Mouse (Mus musculus) hindbrain, embryonic 10.5 days (tissue): ENCODE results near the gene Gm10570. TPM values are rescaled to one million over a fixed set of nuclear protein-coding genes. Genes with fewer than 3 reads are reported as not detected.

Source experiments
- DNase-seq: peaks from one replicate; pipeline ENCODE4 v3.0.0-alpha.2; 2017; ENCODE audit warnings: low spot score
- H3K27ac ChIP-seq: fragments of 300-500 bp; sonication (generic); 2 replicates; pipeline ENCODE4 v1.5.1; 2016; ENCODE audit warnings: mild to moderate bottlenecking, moderate library complexity
- H3K27me3 ChIP-seq: fragments of 300-500 bp; sonication (generic); 2 replicates; pipeline ENCODE4 v1.6.1; 2016; ENCODE audit warnings: mild to moderate bottlenecking; ENCODE audit not compliant: poor library complexity, insufficient read depth, severe bottlenecking
- H3K36me3 ChIP-seq: fragments of 300-500 bp; sonication (generic); 2 replicates; pipeline ENCODE4 v1.6.1; 2016; ENCODE audit warnings: mild to moderate bottlenecking, moderate library complexity
- H3K4me1 ChIP-seq: fragments of 300-500 bp; sonication (generic); replicated peaks from 2 replicates; pipeline ENCODE4 v1.6.1; 2016; ENCODE audit warnings: mild to moderate bottlenecking
- H3K4me3 ChIP-seq: fragments of 300-500 bp; sonication (generic); 2 replicates; pipeline ENCODE4 v1.5.1; 2016; ENCODE audit warnings: mild to moderate bottlenecking, moderate library complexity
- H3K9me3 ChIP-seq: fragments of 300-500 bp; sonication (generic); 2 replicates; pipeline ENCODE4 v1.6.1; 2016; ENCODE audit warnings: mild to moderate bottlenecking, moderate library complexity
- WGBS: fragments of 180-500 bp; shearing (Covaris S2); methylation state at CpG from one replicate; pipeline ENCODE4 v1.1.7; 2016; 5-methylcytosine and 5-hydroxymethylcytosine counted together
- polyA plus RNA-seq: library from polyadenylated mRNA; unstranded; fragments of >200 nt; fragmentation: Nextera tagmentation; extraction: Ambion mirVana; gene quantifications from 2 replicates; pipeline ENCODE4 v1.2.1, GENCODE M21; 2016

The Gm10570 gene
- polyA plus RNA-seq, 1 experiment from 2014 or later, result not detected

GRCm38 (mm10) chr4:130275823-130276105, 32.7 kb downstream of the Gm10570 start:
- H3K4me1 ChIP-seq, result peaks cover 46% of the 10 kb centered on the region
- no peak for DNase-seq
- no peaks in the 10 kb centered on the region for H3K9me3 ChIP-seq
- H3K36me3 ChIP-seq, result 0 out of 2 replicates have a peak, but pooled peaks cover 4% of the 10 kb centered on the region
- peak overlapping the region; percentile 96 for H3K27ac ChIP-seq
- 45% methylated on average over 5 of the region's 5 CpGs for WGBS
- H3K27me3 ChIP-seq, result peaks cover 70% of the 10 kb centered on the region
- H3K4me3 ChIP-seq, result peak overlapping the region; percentile 70

GRCm38 (mm10) chr4:130275016-130275822, 33.3 kb downstream of the Gm10570 start:
- H3K4me1 ChIP-seq, result peaks cover 46% of the 10 kb centered on the region

GRCm38 (mm10) chr4:130274346-130275015, 34.0 kb downstream of the Gm10570 start:
- H3K9me3 ChIP-seq, result no peaks in the 10 kb centered on the region
- peaks cover 46% of the 10 kb centered on the region for H3K4me1 ChIP-seq
- 0% methylated on average over 29 of the region's 29 CpGs for WGBS

More at GRCm38 (mm10) chr4:130275016-130275822, 33.3 kb downstream of the Gm10570 start:
- H3K27ac ChIP-seq, result peak overlapping the region; percentile 96
- H3K9me3 ChIP-seq, result no peaks in the 10 kb centered on the region
- peaks cover 66% of the 10 kb centered on the region for H3K27me3 ChIP-seq
- DNase-seq, result peak; percentile 72
- 0 out of 2 replicates have a peak, but pooled peaks cover 4% of the 10 kb centered on the region for H3K36me3 ChIP-seq
- 1% methylated on average over 62 of the region's 62 CpGs for WGBS
- H3K4me3 ChIP-seq, result peak overlapping the region; percentile 70

GRCm38 (mm10) chr4:130273698-130274345, 34.7 kb downstream of the Gm10570 start:
- 8% methylated on average over 12 of the region's 12 CpGs for WGBS
- DNase-seq, result no peak
- Histone ChIP-seq H3K27me3 (peaks cover 65% of the 10 kb centered on the region), H3K4me3 (peak overlapping the region; percentile 70), H3K36me3 (peaks cover 4% of the 10 kb centered on the region; the same call in 1 of the 2 replicates), H3K4me1 (peaks cover 46% of the 10 kb centered on the region), H3K9me3 (no peaks in the 10 kb centered on the region), H3K27ac (peak overlapping the region; percentile 96)

More at GRCm38 (mm10) chr4:130274346-130275015, 34.0 kb downstream of the Gm10570 start:
- H3K4me3 ChIP-seq, result peak overlapping the region; percentile 70
- H3K27me3 ChIP-seq, result peaks cover 65% of the 10 kb centered on the region
- H3K27ac ChIP-seq, result peak overlapping the region; percentile 96
- DNase-seq, result peak; percentile 83
- H3K36me3 ChIP-seq, result peaks cover 4% of the 10 kb centered on the region; the same call in 1 of the 2 replicates

GRCm38 (mm10) chr4:130270611-130271347, 37.7 kb downstream of the Gm10570 start:
- peaks cover 4% of the 10 kb centered on the region; the same call in 1 of the 2 replicates for H3K36me3 ChIP-seq
- no peaks in the 10 kb centered on the region for H3K9me3 ChIP-seq
- no peak overlapping the region for H3K4me3 ChIP-seq
- H3K4me1 ChIP-seq, result peaks cover 54% of the 10 kb centered on the region
- WGBS, result 86% methylated on average over 6 of the region's 6 CpGs
- H3K27ac ChIP-seq, result no peak overlapping the region
- DNase-seq, result no peak
- peaks cover 41% of the 10 kb centered on the region for H3K27me3 ChIP-seq

- H3K4me3 ChIP-seq, result no peak overlapping the region
- H3K9me3 ChIP-seq, result no peaks in the 10 kb centered on the region
- H3K4me1 ChIP-seq, result peaks cover 54% of the 10 kb centered on the region
- peaks cover 4% of the 10 kb centered on the region; the same call in 1 of the 2 replicates for H3K36me3 ChIP-seq
- no peak overlapping the region for H3K27ac ChIP-seq
- no peak for DNase-seq
- WGBS, result 88% methylated on average over 8 of the region's 8 CpGs
- H3K27me3 ChIP-seq, result peaks cover 35% of the 10 kb centered on the region
Measured at GRCm38 (mm10) chr4:130270089-130270488, 38.4 kb downstream of the Gm10570 start.

- no peak for DNase-seq
Measured at GRCm38 (mm10) chr4:130268736-130269135, 39.7 kb downstream of the Gm10570 start.

GRCm38 (mm10) chr4:130267069-130267468, 41.4 kb downstream of the Gm10570 start:
- Histone ChIP-seq H3K9me3 (no peaks in the 10 kb centered on the region), H3K4me1 (peaks cover 49% of the 10 kb centered on the region), H3K27me3 (peaks cover 24% of the 10 kb centered on the region), H3K36me3 (peaks cover 25% of the 10 kb centered on the region), H3K4me3 (no peak overlapping the region), H3K27ac (peak overlapping the region; percentile 46; the same call in 1 of the 2 replicates)
- WGBS, result 85% methylated on average over 7 of the region's 7 CpGs
- DNase-seq, result no peak

More at GRCm38 (mm10) chr4:130268736-130269135, 39.7 kb downstream of the Gm10570 start:
- Histone ChIP-seq H3K36me3 (peaks cover 9% of the 10 kb centered on the region; the same call in 1 of the 2 replicates), H3K4me1 (peaks cover 54% of the 10 kb centered on the region), H3K4me3 (no peak overlapping the region), H3K9me3 (no peaks in the 10 kb centered on the region), H3K27me3 (peaks cover 29% of the 10 kb centered on the region), H3K27ac (no peak overlapping the region)
- 89% methylated on average over 10 of the region's 10 CpGs for WGBS

- peaks cover 30% of the 10 kb centered on the region for H3K36me3 ChIP-seq
- H3K9me3 ChIP-seq, result no peaks in the 10 kb centered on the region
- peaks cover 24% of the 10 kb centered on the region for H3K27me3 ChIP-seq
- 64% methylated on average over 9 of the region's 9 CpGs for WGBS
- no peak overlapping the region for H3K4me3 ChIP-seq
- no peak for DNase-seq
- H3K27ac ChIP-seq, result no peak overlapping the region
- peaks cover 49% of the 10 kb centered on the region for H3K4me1 ChIP-seq
Measured at GRCm38 (mm10) chr4:130266601-130267000, 41.9 kb downstream of the Gm10570 start.

GRCm38 (mm10) chr4:130264698-130265349, 43.6 kb downstream of the Gm10570 start:
- H3K4me3 ChIP-seq, result peak overlapping the region; percentile 14; the same call in 1 of the 2 replicates
- peak overlapping the region; percentile 54; the same call in 1 of the 2 replicates for H3K27ac ChIP-seq
- 22% methylated on average over 24 of the region's 24 CpGs for WGBS

GRCm38 (mm10) chr4:130264131-130264530, 44.3 kb downstream of the Gm10570 start:
- H3K4me3 ChIP-seq, result peak overlapping the region; percentile 14; the same call in 1 of the 2 replicates

More at GRCm38 (mm10) chr4:130264698-130265349, 43.6 kb downstream of the Gm10570 start:
- H3K27me3 ChIP-seq, result peaks cover 24% of the 10 kb centered on the region
- DNase-seq, result peak; percentile 79
- peaks cover 49% of the 10 kb centered on the region for H3K4me1 ChIP-seq
- H3K36me3 ChIP-seq, result peaks cover 41% of the 10 kb centered on the region
- no peaks in the 10 kb centered on the region for H3K9me3 ChIP-seq

More at GRCm38 (mm10) chr4:130264131-130264530, 44.3 kb downstream of the Gm10570 start:
- H3K36me3 ChIP-seq, result peaks cover 48% of the 10 kb centered on the region
- peaks cover 24% of the 10 kb centered on the region for H3K27me3 ChIP-seq
- peaks cover 49% of the 10 kb centered on the region for H3K4me1 ChIP-seq
- H3K9me3 ChIP-seq, result no peaks in the 10 kb centered on the region
- no peak for DNase-seq
- peak overlapping the region; percentile 54; the same call in 1 of the 2 replicates for H3K27ac ChIP-seq
- WGBS, result 16% methylated on average over 11 of the region's 11 CpGs
